Mouse (Mus musculus) ES-E14 (cell line): ENCODE data around the gene Hist1h2be. TPM values are rescaled to one million over a fixed set of nuclear protein-coding genes. Genes with fewer than 3 reads are reported as not detected.
"Not testable (repeated sequence)": the region's sequence is repeated elsewhere in the genome, so short reads cannot be mapped to it uniquely, and the experiment has no call there.

ENCODE experiments used
- DNase-seq: peaks from one replicate; pipeline ENCODE4 v3.0.0-alpha.2; 2013; ENCODE audit warnings: low read depth, low spot score
- H3K27ac ChIP-seq: 2 replicates; pipeline ENCODE4 v1.5.1; 2012; ENCODE audit warnings: low read depth, mild to moderate bottlenecking, low read length, moderate library complexity, mixed read lengths; ENCODE audit not compliant: poor library complexity, insufficient read depth, severe bottlenecking
- H3K36me3 ChIP-seq: 2 replicates; pipeline ENCODE4 v1.6.1; 2012; ENCODE audit warnings: mild to moderate bottlenecking, low read length, moderate library complexity, mixed read lengths; ENCODE audit not compliant: control insufficient read depth, poor library complexity, insufficient read depth, severe bottlenecking
- H3K4me1 ChIP-seq, 2 experiments: fragments of 150-350 bp in 1 of 2; sonication (generic) in 1 of 2; 2 replicates each; pipeline ENCODE4 v1.6.1; 2012; ENCODE audit warnings: low read length in 2 of 2, mild to moderate bottlenecking in 1 of 2, mixed read lengths in 1 of 2; ENCODE audit not compliant: control insufficient read depth in 2 of 2, insufficient read depth in 2 of 2, poor library complexity in 1 of 2
- H3K4me3 ChIP-seq, 2 experiments: fragments of 150-350 bp in 1 of 2; sonication (generic) in 1 of 2; 2 replicates each; pipeline ENCODE4 v1.5.1; 2012; ENCODE audit warnings: low read length in 2 of 2, low read depth in 1 of 2, mild to moderate bottlenecking in 1 of 2, mixed read lengths in 1 of 2; ENCODE audit not compliant: insufficient read depth in 1 of 2, poor library complexity in 1 of 2, severe bottlenecking in 1 of 2
- H3K9ac ChIP-seq: 2 replicates; pipeline ENCODE4 v1.6.1; 2012; ENCODE audit warnings: low read depth, mild to moderate bottlenecking, low read length, mixed read lengths; ENCODE audit not compliant: poor library complexity, insufficient read depth, severe bottlenecking
- H3K9me3 ChIP-seq: fragments of 150-350 bp; sonication (generic); 2 replicates; pipeline ENCODE4 v1.6.1; 2012; ENCODE audit warnings: low read depth, mild to moderate bottlenecking, low read length; ENCODE audit not compliant: control insufficient read depth, insufficient read depth
- CHD2 ChIP-seq: IDR thresholded peaks from 2 replicates; pipeline ENCODE4 v1.6.1; 2014; ENCODE audit warnings: mild to moderate bottlenecking, low read depth, low read length, inconsistent platforms
- HCFC1 ChIP-seq: IDR thresholded peaks from 2 replicates; pipeline ENCODE4 v1.6.1; 2012; ENCODE audit warnings: low read length, inconsistent platforms, borderline replicate concordance; ENCODE audit not compliant: insufficient read depth
- MAFK ChIP-seq: IDR thresholded peaks from 2 replicates; pipeline ENCODE4 v1.6.1; 2014; ENCODE audit warnings: mild to moderate bottlenecking, low read depth, low read length, inconsistent platforms; ENCODE audit not compliant: insufficient read depth
- ZC3H11A ChIP-seq: IDR thresholded peaks from 2 replicates; pipeline ENCODE4 v1.6.1; 2012; ENCODE audit warnings: low read depth, mild to moderate bottlenecking, inconsistent platforms, low read length, borderline replicate concordance
- ZNF384 ChIP-seq: IDR thresholded peaks from 2 replicates; pipeline ENCODE4 v1.6.1; 2012; ENCODE audit warnings: low read depth, low read length, inconsistent platforms
- in situ Hi-C, 2 experiments: fragments of 600-800 bp; cut with MboI; formaldehyde crosslinking; loops; one replicate each; pipeline ENCODE4 v1.15.1; 2025; ENCODE audit warnings: low sequenced_read_pairs in 2 of 2, inconsistent platforms in 1 of 2; ENCODE audit not compliant: unreplicated experiment in 2 of 2
- total RNA-seq: library from RNA; depleted of rRNA; stranded (reverse); fragments of 300-350 nt; gene quantifications from 2 replicates; pipeline ENCODE4 v1.2.3, GENCODE M21; 2012

Hist1h2be gene
- total RNA-seq, 1 experiment = 195 TPM

GRCm38 (mm10) chr13:23576906-23577639 lies 43.9 kb downstream of the Hist1h2be start:
- DNase-seq = no peak
- in situ Hi-C loops = no loop called here
- no peak for TF ChIP-seq CHD2
- TF ChIP-seq ZC3H11A = no peak
- TF ChIP-seq HCFC1 = no peak
- TF ChIP-seq MAFK = no peak
- no peak for TF ChIP-seq ZNF384

DNA sequence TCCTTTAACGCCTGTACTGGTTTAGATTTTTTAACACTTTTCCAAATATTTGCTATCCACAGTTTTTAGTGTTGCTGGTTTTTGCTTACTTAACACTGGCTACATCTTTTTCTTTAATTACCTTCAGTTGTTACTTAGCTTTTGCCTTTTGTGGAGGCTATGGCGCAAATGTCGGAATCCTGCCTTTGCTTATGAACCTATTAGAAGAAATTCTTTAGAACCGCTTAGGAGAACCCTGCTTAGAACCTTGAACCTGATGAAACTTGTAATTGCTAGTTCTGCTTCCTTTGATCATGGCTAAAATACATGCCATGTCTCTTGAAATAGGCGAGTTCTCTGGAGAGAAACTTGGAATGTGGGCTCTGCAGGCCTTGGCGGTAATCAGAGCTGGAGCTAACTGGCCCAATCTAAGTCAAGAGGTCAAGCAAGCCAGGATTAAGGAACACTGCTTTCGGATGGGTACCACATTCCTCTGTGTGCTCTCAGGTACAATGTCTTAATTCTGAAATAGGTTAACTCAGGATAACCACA lies 44.5 kb downstream of the Hist1h2be start:
- TF ChIP-seq ZNF384 (no peak), HCFC1 (no peak), ZC3H11A (no peak), MAFK (no peak), CHD2 (no peak)
- Histone ChIP-seq H3K4me3 (peak overlapping the region; percentile 70 to 74), H3K27ac (peak overlapping the region; percentile 80; the same call in 1 of the 2 replicates), H3K9me3 (no peaks in the 10 kb centered on the region), H3K4me1 (no peaks in the 10 kb centered on the region), H3K36me3 (no peaks in the 10 kb centered on the region), H3K9ac (peak overlapping the region; percentile 83; the same call in 1 of the 2 replicates)
- no peak for DNase-seq
- in situ Hi-C loops = no loop called here

More at GRCm38 (mm10) chr13:23576906-23577639, 43.9 kb downstream of the Hist1h2be start:
- Histone ChIP-seq H3K4me1 (no peaks in the 10 kb centered on the region), H3K9ac (peak overlapping the region; percentile 83; the same call in 1 of the 2 replicates), H3K9me3 (no peaks in the 10 kb centered on the region), H3K4me3 (peak overlapping the region; percentile 70 to 74), H3K36me3 (no peaks in the 10 kb centered on the region), H3K27ac (peak overlapping the region; percentile 80; the same call in 1 of the 2 replicates)

DNA sequence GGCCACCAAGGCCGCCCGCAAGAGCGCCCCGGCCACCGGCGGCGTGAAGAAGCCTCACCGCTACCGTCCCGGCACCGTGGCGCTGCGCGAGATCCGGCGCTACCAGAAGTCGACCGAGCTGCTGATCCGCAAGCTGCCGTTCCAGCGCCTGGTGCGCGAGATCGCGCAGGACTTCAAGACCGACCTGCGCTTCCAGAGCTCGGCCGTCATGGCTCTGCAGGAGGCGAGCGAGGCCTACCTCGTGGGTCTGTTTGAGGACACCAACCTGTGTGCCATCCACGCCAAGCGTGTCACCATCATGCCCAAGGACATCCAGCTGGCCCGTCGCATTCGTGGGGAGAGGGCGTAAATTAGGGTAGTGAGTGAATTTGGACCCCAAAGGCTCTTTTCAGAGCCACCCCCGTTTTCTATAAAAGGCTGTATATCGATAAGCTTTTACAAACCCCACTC lies 45.0 kb downstream of the Hist1h2be start:
- Histone ChIP-seq H3K27ac (peak overlapping the region; percentile 80), H3K9ac (peak overlapping the region; percentile 81), H3K4me3 (peak overlapping the region; percentile 70 to 74)
- in situ Hi-C loops, H3K9me3 ChIP-seq, H3K36me3 ChIP-seq, H3K4me1 ChIP-seq, DNase-seq: not testable (repeated sequence)

DNA sequence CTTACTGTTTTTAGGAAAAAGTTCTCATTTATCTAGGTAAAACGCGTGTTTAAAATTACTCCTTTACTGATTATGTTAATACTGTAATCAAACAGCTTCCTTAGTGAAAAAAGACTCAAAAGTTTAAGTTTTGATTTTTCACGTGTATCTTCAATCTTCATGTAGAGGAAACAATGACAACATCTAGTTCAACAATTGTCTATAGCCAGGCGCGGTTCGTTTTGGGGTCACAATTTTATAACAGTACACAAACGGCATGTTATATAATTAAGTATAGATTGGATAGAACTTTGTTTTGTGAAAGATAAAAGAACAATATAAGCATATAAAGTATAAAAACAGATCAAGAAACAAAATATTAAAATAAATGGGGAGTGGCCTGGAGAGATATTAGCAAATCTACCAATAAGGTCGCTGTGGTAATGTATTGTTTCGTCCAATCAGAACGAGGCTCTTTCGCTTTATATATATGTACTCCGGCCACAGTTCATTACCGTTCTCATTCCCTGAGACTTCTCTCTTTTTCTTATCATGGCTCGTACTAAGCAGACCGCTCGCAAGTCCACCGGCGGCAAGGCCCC lies 45.6 kb downstream of the Hist1h2be start, which contains the start of gene Hist1h3d:
Gene Hist1h3d, plus strand, starts transcription at position 493 of the 581 bp plus-strand sequence.
- H3K4me3 ChIP-seq = peak within 1 kb of the TSS; percentile 70 to 74
- in situ Hi-C loops = no loop called here
- H3K27ac ChIP-seq = peak within 1 kb of the TSS; percentile 80
- no peaks in the 10 kb centered on the region for H3K36me3 ChIP-seq
- H3K9ac ChIP-seq = peak within 1 kb of the TSS; percentile 83
- no peaks in the 10 kb centered on the region for H3K4me1 ChIP-seq
- no peaks in the 10 kb centered on the region for H3K9me3 ChIP-seq
- TF ChIP-seq ZNF384 = no peak
- TF ChIP-seq CHD2 = 0 out of 2 replicates have a peak, but pooled peaks have one; percentile 23
- DNase-seq = no peak

GRCm38 (mm10) chr13:23574546-23575170 lies 46.3 kb downstream of the Hist1h2be start:
- peak overlapping the region; percentile 78; the same call in 1 of the 2 replicates for H3K9ac ChIP-seq
- not testable (repeated sequence) for H3K4me1 ChIP-seq, DNase-seq, H3K9me3 ChIP-seq, H3K36me3 ChIP-seq
- in situ Hi-C loops = loop anchor here (25.0 kb wide), 2 partner anchors 1537 to 1837 kb away; partner anchors contain the start of genes Hist1h4j (in 2 of the 2), Hist1h2ag (in 1 of the 2), Hist1h2ah (in 1 of the 2) and Hist1h2bj (in 1 of the 2)
- H3K4me3 ChIP-seq = peak overlapping the region; percentile 40 to 56
- peak overlapping the region; percentile 55; the same call in 1 of the 2 replicates for H3K27ac ChIP-seq
